Mouse (Mus musculus) lung, postnatal 0 days (tissue): ENCODE data around the gene Ephb6.

ENCODE experiments used
- CTCF ChIP-seq: IDR thresholded peaks from 2 replicates; pipeline ENCODE4 v1.5.1; 2016; ENCODE audit warnings: antibody characterized with exemption, mild to moderate bottlenecking
- EP300 ChIP-seq: IDR thresholded peaks from 2 replicates; pipeline ENCODE4 v1.6.1; 2016; ENCODE audit warnings: antibody characterized with exemption, mild to moderate bottlenecking, control low read depth

DNA sequence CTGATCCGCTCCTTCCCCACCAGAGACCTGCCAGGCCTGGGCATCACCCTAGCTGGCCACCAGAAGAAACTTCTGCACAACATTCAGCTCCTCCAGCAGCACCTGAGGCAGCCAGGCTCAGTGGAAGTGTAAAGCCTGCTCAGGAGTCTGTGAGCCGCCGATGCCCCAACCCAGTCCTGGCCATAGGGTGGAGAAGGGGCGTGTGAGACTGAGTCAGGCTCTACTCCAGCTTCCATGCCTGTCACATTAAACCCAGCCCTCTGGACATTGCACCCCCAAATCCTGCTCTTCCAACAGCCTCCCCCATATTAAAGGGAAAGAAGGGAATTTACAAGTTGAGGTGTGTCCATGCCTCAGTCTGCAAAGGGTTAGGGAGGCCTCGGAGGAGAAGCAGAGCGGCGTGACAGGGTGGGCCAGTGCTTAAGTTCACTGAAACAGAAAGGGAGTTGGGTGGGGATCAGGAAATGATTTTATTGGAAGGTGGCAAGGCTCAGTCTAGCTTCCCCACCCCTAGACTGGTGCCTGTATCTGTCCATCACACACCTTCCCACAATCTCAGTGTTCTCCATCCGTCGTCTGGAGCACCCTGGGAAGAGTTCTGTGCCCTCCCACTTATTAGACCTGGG is 15.0 kb downstream of the Ephb6 start:
- TF ChIP-seq EP300 (no peak), CTCF (no peak)
